Mouse (Mus musculus) B cell, adult 62 days (primary cell): Measurements from ENCODE around the gene Bpnt1. TPM values are rescaled to one million over a fixed set of nuclear protein-coding genes. Genes with fewer than 3 reads are reported as not detected.

Experiments
- total RNA-seq: library from RNA; stranded (reverse); gene quantifications from 4 replicates; pipeline ENCODE4 v1.2.4, GENCODE M21; 2023

Gene Bpnt1
- total RNA-seq, result 17.4 to 28.0 TPM (median 19.9 TPM) in 4 replicates

DNA sequence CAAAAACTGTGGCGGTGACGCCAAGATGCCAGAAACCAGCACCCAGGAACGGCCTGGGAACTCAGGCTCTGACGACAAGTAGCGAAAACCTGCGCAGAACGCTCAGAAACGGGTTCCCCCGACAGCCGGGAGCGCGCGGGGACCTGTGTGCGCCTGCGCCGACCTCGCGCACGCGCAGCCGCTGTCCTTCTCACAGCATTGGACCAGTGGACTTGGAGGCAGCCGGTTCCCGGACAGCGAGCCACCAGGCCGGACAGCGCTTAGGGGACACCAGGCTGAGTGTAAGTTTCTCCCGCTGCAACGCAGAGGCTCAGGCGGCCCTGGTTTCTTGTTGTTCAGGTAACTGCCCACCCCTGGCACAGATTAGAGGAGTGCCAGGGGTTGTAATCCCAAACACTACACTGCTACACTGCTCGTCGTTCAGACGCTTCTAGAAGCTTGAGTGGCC lies at the start of gene Bpnt1:
Gene Bpnt1 (plus strand): TSS at position 167 of the 448 bp plus-strand sequence.

DNA sequence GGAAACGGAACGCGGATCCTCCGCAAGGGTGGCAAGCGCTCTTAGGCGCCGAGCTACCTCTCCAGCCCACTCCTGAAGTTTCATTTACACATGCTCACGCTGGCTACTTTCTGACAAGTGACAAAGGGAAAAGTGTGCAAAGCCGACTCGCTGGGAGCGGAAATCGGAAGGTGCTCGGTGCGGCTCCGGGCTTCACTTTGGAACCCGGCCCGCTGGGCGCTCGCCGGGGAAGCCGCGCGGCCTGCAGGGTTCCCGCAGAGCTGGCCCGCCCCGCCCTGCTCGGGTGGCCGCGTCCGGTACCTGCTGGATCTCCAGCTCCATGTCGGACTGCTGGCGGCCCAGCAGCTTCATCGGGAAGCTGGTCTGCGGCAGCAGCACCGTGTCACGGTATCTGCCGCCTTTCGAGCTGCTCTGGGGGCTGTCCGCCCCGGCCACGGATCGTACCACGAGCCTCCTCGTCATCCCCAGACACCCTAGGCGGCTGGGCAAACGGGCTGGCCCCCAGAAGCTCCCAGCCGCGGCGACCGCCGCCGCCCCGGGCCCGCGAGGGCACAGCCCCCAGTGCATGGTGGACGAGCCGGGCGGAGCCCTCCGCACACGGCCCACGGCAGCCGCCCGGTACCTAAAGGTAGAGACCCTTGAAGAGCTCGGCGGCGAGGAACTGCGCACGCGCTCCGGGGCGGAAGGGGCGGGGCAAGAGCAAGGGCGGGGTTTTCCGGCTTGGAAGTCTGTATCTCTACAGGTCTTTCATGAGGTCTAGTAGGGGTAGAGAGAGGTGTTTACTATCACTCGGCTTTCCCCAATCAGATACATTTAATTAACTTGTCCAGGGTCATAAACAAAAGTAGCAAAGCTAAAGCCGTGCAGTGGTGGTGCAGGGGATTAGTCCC lies 3.0 kb upstream of the Bpnt1 start, which contains the start of gene Iars2:
Gene Iars2 (minus strand): TSS at position 676 of the 890 bp plus-strand sequence.

DNA sequence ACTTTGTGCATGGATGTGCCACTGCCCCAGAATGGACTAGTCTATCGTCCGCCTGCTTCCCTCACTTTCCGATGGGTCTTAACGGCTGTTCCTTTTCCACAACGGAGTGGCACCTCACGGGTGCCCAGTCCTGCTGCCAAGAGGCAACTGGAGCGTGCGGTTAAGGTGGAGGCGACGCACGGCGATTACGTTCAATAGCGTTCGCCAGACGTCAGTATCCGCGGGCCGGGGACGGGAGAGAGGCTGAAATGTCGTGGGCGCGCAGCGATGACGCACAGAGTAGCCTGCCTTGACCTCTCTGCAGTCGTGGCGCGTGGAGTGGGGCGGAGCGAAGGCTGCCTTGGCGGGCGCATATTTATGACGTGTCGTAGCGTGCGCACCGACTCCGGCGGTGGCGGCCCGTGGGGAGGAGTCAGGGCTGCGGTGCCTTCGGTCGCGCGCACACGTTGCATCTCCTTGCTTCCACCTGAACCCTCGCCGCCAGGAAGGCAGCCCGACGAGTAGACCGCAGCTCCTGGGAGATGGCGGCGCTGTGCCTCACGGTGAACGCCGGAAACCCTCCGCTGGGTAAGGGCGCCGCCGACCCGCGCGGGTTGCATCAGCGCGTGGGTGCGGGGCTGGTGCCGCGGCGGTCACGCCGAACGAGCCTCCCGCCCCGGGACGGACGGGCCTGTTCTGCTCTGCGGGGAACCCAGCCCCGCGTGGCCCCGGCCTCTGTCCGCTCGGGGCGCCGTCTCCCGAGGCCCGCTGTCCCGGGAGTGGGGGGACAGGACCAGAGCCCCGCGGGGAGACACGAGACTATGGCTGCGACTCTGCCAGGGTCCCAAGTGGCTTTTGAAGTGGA lies 30.9 kb downstream of the Bpnt1 start, which contains the start of gene Eprs:
Gene Eprs (plus strand): TSS at position 368 of the 844 bp plus-strand sequence.

Other genes starting within 250 kb of the Bpnt1 start
- gene Rab3gap2, start 128.0 kb upstream of the Bpnt1 start, total RNA-seq, result 72.5 to 74.9 TPM (median 73.3 TPM) in 4 replicates
- gene Iars2, start 2.8 kb upstream of the Bpnt1 start, total RNA-seq, result 27.7 to 33.0 TPM (median 30.9 TPM) in 4 replicates
- gene Eprs, start 30.9 kb downstream of the Bpnt1 start, total RNA-seq, result 100 to 116 TPM (median 107 TPM) in 4 replicates
- not detected in 4 replicates for gene Slc30a10, start 122.7 kb downstream of the Bpnt1 start, total RNA-seq